Mouse (Mus musculus): ENCODE data around the gene Atf6. TPM values are rescaled to one million over a fixed set of nuclear protein-coding genes. Genes with fewer than 3 reads are reported as not detected.

Gene Atf6
- polyA plus RNA-seq, 1 experiment from 2014 or later, result 6.6 TPM

GRCm38 (mm10) chr1:170709034-170709433, 158.5 kb downstream of the Atf6 start:
- no peaks in the 10 kb centered on the region for H3K9me3 ChIP-seq (replicated peaks)
- H3K27ac ChIP-seq, result no peak overlapping the region
- WGBS, result 86% methylated on average over 3 of the region's 3 CpGs
- no peaks in the 10 kb centered on the region for H3K27me3 ChIP-seq
- peaks cover 7% of the 10 kb centered on the region; the same call in 1 of the 2 replicates for H3K4me1 ChIP-seq
- H3K4me3 ChIP-seq, result no peak overlapping the region
- no peak overlapping the region for H3K4me2 ChIP-seq
- no peak for ATAC-seq
- 0 out of 2 replicates have a peak, but pooled peaks cover 3% of the 10 kb centered on the region for H3K36me3 ChIP-seq (ENCODE audit: poor library complexity, severe bottlenecking)
- H3K9ac ChIP-seq, result no peak overlapping the region

GRCm38 (mm10) chr1:170706046-170706445, 161.5 kb downstream of the Atf6 start:
- 0 out of 2 replicates have a peak, but pooled peaks cover 3% of the 10 kb centered on the region for H3K36me3 ChIP-seq (ENCODE audit: poor library complexity, severe bottlenecking)
- H3K4me3 ChIP-seq, result no peak overlapping the region
- no peaks in the 10 kb centered on the region for H3K9me3 ChIP-seq (replicated peaks)
- 89% methylated on average over 4 of the region's 4 CpGs for WGBS
- H3K4me1 ChIP-seq, result peaks cover 7% of the 10 kb centered on the region; the same call in 1 of the 2 replicates
- H3K27ac ChIP-seq, result no peak overlapping the region
- no peak overlapping the region for H3K4me2 ChIP-seq
- H3K9ac ChIP-seq, result no peak overlapping the region
- no peaks in the 10 kb centered on the region for H3K27me3 ChIP-seq
- ATAC-seq, result no peak

GRCm38 (mm10) chr1:170704911-170705594, 162.5 kb downstream of the Atf6 start:
- ATAC-seq, result peak; percentile 70
- Histone ChIP-seq H3K9me3 (replicated peaks) (no peaks in the 10 kb centered on the region), H3K4me2 (no peak overlapping the region), H3K9ac (no peak overlapping the region), H3K27ac (no peak overlapping the region), H3K27me3 (no peaks in the 10 kb centered on the region), H3K4me1 (peaks cover 7% of the 10 kb centered on the region; the same call in 1 of the 2 replicates), H3K36me3 (ENCODE audit: poor library complexity, severe bottlenecking) (0 out of 2 replicates have a peak, but pooled peaks cover 3% of the 10 kb centered on the region), H3K4me3 (no peak overlapping the region)
- WGBS, result 42% methylated on average over 4 of the region's 4 CpGs

- Histone ChIP-seq H3K27me3 (no peaks in the 10 kb centered on the region), H3K36me3 (ENCODE audit: poor library complexity, severe bottlenecking) (no peaks in the 10 kb centered on the region), H3K27ac (no peak overlapping the region), H3K4me1 (peaks cover 7% of the 10 kb centered on the region; the same call in 1 of the 2 replicates), H3K9ac (no peak overlapping the region), H3K4me3 (no peak overlapping the region), H3K9me3 (replicated peaks) (no peaks in the 10 kb centered on the region), H3K4me2 (no peak overlapping the region)
- no peak for ATAC-seq
- WGBS, result 92% methylated on average over 6 of the region's 6 CpGs
Observed at GRCm38 (mm10) chr1:170704103-170704502, 163.5 kb downstream of the Atf6 start.

- Histone ChIP-seq H3K36me3 (ENCODE audit: poor library complexity, severe bottlenecking) (no peaks in the 10 kb centered on the region), H3K4me3 (no peak overlapping the region), H3K4me2 (no peak overlapping the region), H3K27me3 (no peaks in the 10 kb centered on the region), H3K9me3 (replicated peaks) (no peaks in the 10 kb centered on the region), H3K4me1 (peaks cover 7% of the 10 kb centered on the region; the same call in 1 of the 2 replicates), H3K9ac (no peak overlapping the region), H3K27ac (no peak overlapping the region)
- 91% methylated on average over 6 of the region's 6 CpGs for WGBS
- no peak for ATAC-seq
Observed at GRCm38 (mm10) chr1:170702958-170703357, 164.6 kb downstream of the Atf6 start.

GRCm38 (mm10) chr1:170702263-170702662, 165.3 kb downstream of the Atf6 start:
- H3K9me3 ChIP-seq (replicated peaks), result no peaks in the 10 kb centered on the region
- no peaks in the 10 kb centered on the region for H3K36me3 ChIP-seq (ENCODE audit: poor library complexity, severe bottlenecking)
- H3K27me3 ChIP-seq, result no peaks in the 10 kb centered on the region
- no peak overlapping the region for H3K4me2 ChIP-seq
- H3K9ac ChIP-seq, result no peak overlapping the region
- no peak for ATAC-seq
- peaks cover 7% of the 10 kb centered on the region; the same call in 1 of the 2 replicates for H3K4me1 ChIP-seq
- no peak overlapping the region for H3K4me3 ChIP-seq
- 81% methylated on average over 2 of the region's 2 CpGs for WGBS
- H3K27ac ChIP-seq, result no peak overlapping the region

GRCm38 (mm10) chr1:170701582-170701981, 166.0 kb downstream of the Atf6 start:
- Histone ChIP-seq H3K27ac (no peak overlapping the region), H3K27me3 (no peaks in the 10 kb centered on the region), H3K9ac (no peak overlapping the region), H3K4me1 (peaks cover 7% of the 10 kb centered on the region; the same call in 1 of the 2 replicates), H3K36me3 (ENCODE audit: poor library complexity, severe bottlenecking) (no peaks in the 10 kb centered on the region), H3K4me3 (no peak overlapping the region), H3K9me3 (replicated peaks) (no peaks in the 10 kb centered on the region), H3K4me2 (no peak overlapping the region)
- ATAC-seq, result no peak
- 88% methylated on average over 8 of the region's 8 CpGs for WGBS

- Histone ChIP-seq H3K4me1 (peaks cover 7% of the 10 kb centered on the region; the same call in 1 of the 2 replicates), H3K4me3 (no peak overlapping the region), H3K4me2 (no peak overlapping the region), H3K27ac (no peak overlapping the region), H3K9me3 (replicated peaks) (no peaks in the 10 kb centered on the region), H3K27me3 (no peaks in the 10 kb centered on the region), H3K36me3 (ENCODE audit: poor library complexity, severe bottlenecking) (no peaks in the 10 kb centered on the region), H3K9ac (no peak overlapping the region)
- 65% methylated on average over 3 of the region's 3 CpGs for WGBS
- ATAC-seq, result no peak
Observed at GRCm38 (mm10) chr1:170701178-170701577, 166.4 kb downstream of the Atf6 start.

GRCm38 (mm10) chr1:170700496-170701027, 167.0 kb downstream of the Atf6 start:
- Histone ChIP-seq H3K9ac (no peak overlapping the region), H3K27me3 (no peaks in the 10 kb centered on the region), H3K36me3 (ENCODE audit: poor library complexity, severe bottlenecking) (no peaks in the 10 kb centered on the region), H3K4me1 (peaks cover 7% of the 10 kb centered on the region; the same call in 1 of the 2 replicates), H3K27ac (no peak overlapping the region), H3K4me3 (no peak overlapping the region), H3K4me2 (no peak overlapping the region), H3K9me3 (replicated peaks) (no peaks in the 10 kb centered on the region)
- WGBS, result 81% methylated on average over 3 of the region's 3 CpGs
- ATAC-seq, result no peak

- H3K9ac ChIP-seq, result no peak overlapping the region
- ATAC-seq, result no peak
- no peaks in the 10 kb centered on the region for H3K36me3 ChIP-seq (ENCODE audit: poor library complexity, severe bottlenecking)
- H3K27me3 ChIP-seq, result no peaks in the 10 kb centered on the region
- no peaks in the 10 kb centered on the region for H3K9me3 ChIP-seq (replicated peaks)
- no peaks in the 10 kb centered on the region for H3K4me1 ChIP-seq
- no peak overlapping the region for H3K4me2 ChIP-seq
- H3K27ac ChIP-seq, result no peak overlapping the region
- H3K4me3 ChIP-seq, result no peak overlapping the region
- WGBS, result 90% methylated on average over 9 of the region's 9 CpGs
Observed at GRCm38 (mm10) chr1:170699553-170699952, 168.0 kb downstream of the Atf6 start.

- H3K4me3 ChIP-seq, result no peak overlapping the region
- no peak overlapping the region for H3K9ac ChIP-seq
- 75% methylated on average over 3 of the region's 3 CpGs for WGBS
- H3K27ac ChIP-seq, result no peak overlapping the region
- no peaks in the 10 kb centered on the region for H3K36me3 ChIP-seq (ENCODE audit: poor library complexity, severe bottlenecking)
- no peaks in the 10 kb centered on the region for H3K27me3 ChIP-seq
- H3K9me3 ChIP-seq (replicated peaks), result no peaks in the 10 kb centered on the region
- H3K4me1 ChIP-seq, result no peaks in the 10 kb centered on the region
- no peak for ATAC-seq
- no peak overlapping the region for H3K4me2 ChIP-seq
Observed at GRCm38 (mm10) chr1:170698771-170699170, 168.8 kb downstream of the Atf6 start.

GRCm38 (mm10) chr1:170697771-170698356, 169.7 kb downstream of the Atf6 start:
- H3K9me3 ChIP-seq (replicated peaks), result no peaks in the 10 kb centered on the region
- no peaks in the 10 kb centered on the region for H3K27me3 ChIP-seq
- no peak overlapping the region for H3K4me3 ChIP-seq
- no peaks in the 10 kb centered on the region for H3K4me1 ChIP-seq
- H3K9ac ChIP-seq, result no peak overlapping the region
- ATAC-seq, result no peak
- H3K4me2 ChIP-seq, result no peak overlapping the region
- H3K27ac ChIP-seq, result no peak overlapping the region
- WGBS, result 92% methylated on average over 7 of the region's 7 CpGs
- H3K36me3 ChIP-seq (ENCODE audit: poor library complexity, severe bottlenecking), result no peaks in the 10 kb centered on the region

Measured in forebrain, embryonic 13.5 days (tissue).